Mouse (Mus musculus) midbrain, embryonic 11.5 days (tissue): ENCODE measurements around the gene Ppia. TPM values are rescaled to one million over a fixed set of nuclear protein-coding genes. Genes with fewer than 3 reads are reported as not detected.

ENCODE experiments used
- ATAC-seq: fragments of 200-750 bp; cut with Nextera tagmentation; 2 replicates; pipeline ENCODE4 v1.8.0; 2017; ENCODE audit warnings: moderate TSS enrichment, moderate library complexity; ENCODE audit not compliant: low FRiP score
- DNase-seq: peaks from one replicate; pipeline ENCODE4 v3.0.0; 2015; ENCODE audit warnings: low spot score; ENCODE audit errors: missing footprints
- H3K27ac ChIP-seq: fragments of 300-500 bp; sonication (generic); 2 replicates; pipeline ENCODE4 v1.5.1; 2014; ENCODE audit warnings: low read depth, low read length
- H3K27me3 ChIP-seq: fragments of 300-500 bp; sonication (generic); 2 replicates; pipeline ENCODE4 v1.6.1; 2014; ENCODE audit warnings: mild to moderate bottlenecking, low read length, moderate library complexity, mixed read lengths; ENCODE audit not compliant: control insufficient read depth, insufficient read depth
- H3K36me3 ChIP-seq: fragments of 300-500 bp; sonication (generic); 2 replicates; pipeline ENCODE4 v1.6.1; 2014; ENCODE audit warnings: mild to moderate bottlenecking, low read length, moderate library complexity, mixed read lengths; ENCODE audit not compliant: control insufficient read depth, insufficient read depth
- H3K4me1 ChIP-seq: fragments of 300-500 bp; sonication (generic); 2 replicates; pipeline ENCODE4 v1.6.1; 2014; ENCODE audit warnings: low read length; ENCODE audit not compliant: control insufficient read depth, insufficient read depth
- H3K4me2 ChIP-seq: fragments of 300-500 bp; sonication (generic); 2 replicates; pipeline ENCODE4 v1.6.1; 2014; ENCODE audit warnings: mild to moderate bottlenecking, moderate library complexity
- H3K4me3 ChIP-seq: fragments of 300-500 bp; sonication (generic); 2 replicates; pipeline ENCODE4 v1.5.1; 2014; ENCODE audit warnings: low read depth, low read length
- H3K9ac ChIP-seq: fragments of 300-500 bp; sonication (generic); 2 replicates; pipeline ENCODE4 v1.6.1; 2014; ENCODE audit warnings: low read length
- H3K9me3 ChIP-seq: fragments of 300-500 bp; sonication (generic); 2 replicates; pipeline ENCODE4 v1.6.1; 2016; ENCODE audit warnings: low read length; ENCODE audit not compliant: control insufficient read depth
- WGBS: fragments of 180-500 bp; shearing (Covaris S2); extraction: QIAGEN DNeasy Blood & Tissue Kit; methylation state at CpG from one replicate; pipeline ENCODE4 v1.1.7; 2014; 5-methylcytosine and 5-hydroxymethylcytosine counted together
- polyA plus RNA-seq: library from polyadenylated mRNA; unstranded; fragments of >200 nt; fragmentation: Nextera tagmentation; extraction: Ambion mirVana; gene quantifications from 2 replicates; pipeline ENCODE4 v1.2.1, GENCODE M21; 2014

The Ppia gene
- polyA plus RNA-seq, 1 experiment from 2014 or later: 5,428 TPM

GRCm38 (mm10) chr11:6398141-6398540, 17.1 kb upstream of the Ppia start:
- H3K9ac ChIP-seq: no peak overlapping the region
- H3K9me3 ChIP-seq: no peaks in the 10 kb centered on the region
- H3K4me3 ChIP-seq: no peak overlapping the region
- H3K27me3 ChIP-seq: no peaks in the 10 kb centered on the region
- 94% methylated on average over 10 of the region's 10 CpGs for WGBS
- DNase-seq: peak; percentile 8
- H3K27ac ChIP-seq: no peak overlapping the region
- no peaks in the 10 kb centered on the region for H3K4me1 ChIP-seq
- ATAC-seq: no peak
- H3K36me3 ChIP-seq: peaks cover 44% of the 10 kb centered on the region
- no peak overlapping the region for H3K4me2 ChIP-seq

- Histone ChIP-seq H3K9me3 (no peaks in the 10 kb centered on the region), H3K4me3 (no peak overlapping the region), H3K4me1 (no peaks in the 10 kb centered on the region), H3K27me3 (no peaks in the 10 kb centered on the region), H3K36me3 (peaks cover 55% of the 10 kb centered on the region), H3K27ac (no peak overlapping the region), H3K9ac (no peak overlapping the region), H3K4me2 (no peak overlapping the region)
- DNase-seq (peak; percentile 89), ATAC-seq (peak; percentile 35)
- 90% methylated on average over 19 of the region's 19 CpGs for WGBS
Observed at GRCm38 (mm10) chr11:6402515-6403510, 12.4 kb upstream of the Ppia start.

- Histone ChIP-seq H3K4me3 (no peak overlapping the region), H3K4me1 (no peaks in the 10 kb centered on the region), H3K4me2 (no peak overlapping the region), H3K36me3 (peaks cover 49% of the 10 kb centered on the region), H3K9me3 (no peaks in the 10 kb centered on the region), H3K27me3 (no peaks in the 10 kb centered on the region), H3K27ac (no peak overlapping the region), H3K9ac (no peak overlapping the region)
- DNase-seq (peak; percentile 77), ATAC-seq (no peak)
- 96% methylated on average over 5 of the region's 5 CpGs for WGBS
Observed at GRCm38 (mm10) chr11:6403830-6404405, 11.3 kb upstream of the Ppia start.

DNA sequence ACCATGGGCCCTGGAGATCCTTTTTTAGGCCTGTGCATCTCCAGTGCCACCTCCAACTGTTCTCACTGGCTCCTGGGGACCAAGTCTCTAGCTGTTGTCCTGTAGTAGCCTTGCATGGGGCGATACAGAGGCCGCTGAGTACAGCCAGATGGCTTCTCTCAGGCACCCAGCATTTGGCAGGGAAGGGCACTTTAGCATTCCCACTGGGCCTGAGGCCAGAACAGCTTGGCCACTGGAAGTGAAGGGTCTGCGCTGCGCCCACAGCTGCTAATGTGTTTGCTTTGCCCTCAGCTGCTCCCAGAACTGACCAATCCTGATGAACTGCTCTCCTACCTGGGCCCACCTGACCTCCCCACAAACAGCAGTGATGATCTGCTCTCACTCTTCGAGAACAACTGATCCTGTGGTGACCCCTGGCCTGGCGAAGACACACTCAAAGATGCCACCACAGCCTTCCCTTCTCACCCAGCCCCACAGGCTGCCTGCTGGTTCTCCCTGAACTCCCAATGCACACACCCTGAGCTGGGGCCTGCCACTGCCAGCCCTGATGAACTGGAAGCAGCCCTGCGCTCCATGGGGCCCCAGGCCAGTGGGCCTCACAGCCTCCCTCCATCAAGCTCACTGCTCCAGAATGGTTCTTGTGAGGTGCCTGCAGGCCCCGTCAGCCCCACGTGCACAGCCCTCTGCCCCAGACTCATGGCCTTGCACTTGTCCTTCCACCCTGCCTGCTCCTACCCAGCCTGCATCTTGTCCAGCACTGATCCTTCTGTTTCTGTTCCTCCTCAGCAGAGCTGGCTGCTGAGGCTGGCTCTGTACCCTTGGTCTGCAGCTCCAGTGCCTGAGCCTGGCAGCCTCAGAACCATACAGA, 10.3 kb upstream of the Ppia start:
- ATAC-seq: no peak
- no peaks in the 10 kb centered on the region for H3K27me3 ChIP-seq
- no peak overlapping the region for H3K9ac ChIP-seq
- H3K36me3 ChIP-seq: peaks cover 41% of the 10 kb centered on the region
- H3K4me1 ChIP-seq: no peaks in the 10 kb centered on the region
- H3K4me2 ChIP-seq: no peak overlapping the region
- WGBS: 89% methylated on average over 9 of the region's 9 CpGs
- H3K4me3 ChIP-seq: no peak overlapping the region
- H3K27ac ChIP-seq: no peak overlapping the region
- peak; percentile 60 for DNase-seq
- H3K9me3 ChIP-seq: no peaks in the 10 kb centered on the region

GRCm38 (mm10) chr11:6405591-6406081, 9.6 kb upstream of the Ppia start:
- 90% methylated on average over 4 of the region's 4 CpGs for WGBS
- Histone ChIP-seq H3K4me2 (no peak overlapping the region), H3K36me3 (peaks cover 36% of the 10 kb centered on the region), H3K4me1 (no peaks in the 10 kb centered on the region), H3K9me3 (no peaks in the 10 kb centered on the region), H3K27ac (no peak overlapping the region; the same call in 1 of the 2 replicates), H3K9ac (no peak overlapping the region), H3K27me3 (no peaks in the 10 kb centered on the region), H3K4me3 (no peak overlapping the region)
- peak; percentile 47 for DNase-seq
- no peak for ATAC-seq

DNA sequence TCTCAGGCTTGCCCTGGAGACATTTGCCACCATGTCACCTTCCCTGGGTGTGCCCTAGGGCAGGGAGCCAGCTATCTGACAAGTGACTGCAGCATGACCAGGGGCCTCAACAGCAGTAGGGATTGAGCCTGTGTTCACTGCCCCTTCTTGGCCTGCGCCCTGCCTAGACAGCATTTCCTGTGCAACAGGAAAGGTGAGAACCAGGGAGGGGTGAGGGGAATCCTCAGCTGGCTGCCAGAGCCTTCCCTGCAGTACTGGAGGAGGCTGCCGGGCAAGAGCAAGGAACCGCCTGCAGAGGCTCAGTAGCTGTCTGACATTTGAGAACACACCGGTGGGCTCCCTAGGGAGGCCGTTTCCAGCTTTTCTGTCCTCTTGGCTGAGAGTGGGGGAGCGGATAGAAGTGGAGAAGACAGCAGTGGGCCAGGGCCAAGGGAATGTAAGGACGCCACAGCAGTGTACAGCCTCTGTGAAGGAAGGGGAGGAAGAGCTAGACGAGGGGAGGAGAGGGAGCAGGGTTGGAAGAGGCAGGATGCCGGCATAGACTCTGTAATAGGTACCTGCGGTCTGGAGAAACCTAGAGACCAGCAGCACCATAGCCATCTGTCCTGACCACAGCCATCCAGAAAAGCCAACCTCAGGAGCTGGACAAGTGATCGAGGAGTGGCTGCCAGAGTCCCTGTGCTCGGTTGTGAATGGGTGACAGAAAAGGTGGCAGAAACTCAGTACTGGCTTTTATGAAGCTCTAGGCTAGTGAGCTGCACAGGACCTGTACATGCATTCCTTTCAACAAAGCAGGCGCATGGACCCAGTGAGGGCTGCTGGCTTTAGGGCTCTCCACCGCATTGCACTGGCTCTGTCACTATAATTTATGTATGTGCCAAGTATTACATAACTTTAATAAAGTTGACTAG, 8.7 kb upstream of the Ppia start:
- no peak overlapping the region for H3K4me2 ChIP-seq
- WGBS: 50% methylated on average over 14 of the region's 14 CpGs
- no peaks in the 10 kb centered on the region for H3K27me3 ChIP-seq
- H3K9ac ChIP-seq: no peak overlapping the region
- peaks cover 32% of the 10 kb centered on the region for H3K36me3 ChIP-seq
- ATAC-seq: peak; percentile 36; the same call in 1 of the 2 replicates
- H3K4me3 ChIP-seq: no peak overlapping the region
- DNase-seq: peak; percentile 82
- H3K4me1 ChIP-seq: no peaks in the 10 kb centered on the region
- peak overlapping the region; percentile 3; the same call in 1 of the 2 replicates for H3K27ac ChIP-seq
- no peaks in the 10 kb centered on the region for H3K9me3 ChIP-seq

GRCm38 (mm10) chr11:6407162-6407621, 8.1 kb upstream of the Ppia start:
- Histone ChIP-seq H3K27ac (no peak overlapping the region), H3K4me3 (no peak overlapping the region), H3K9me3 (no peaks in the 10 kb centered on the region), H3K36me3 (peaks cover 32% of the 10 kb centered on the region), H3K27me3 (no peaks in the 10 kb centered on the region), H3K9ac (no peak overlapping the region), H3K4me2 (no peak overlapping the region), H3K4me1 (no peaks in the 10 kb centered on the region)
- peak; percentile 72 for DNase-seq
- ATAC-seq: no peak
- WGBS: 83% methylated on average over 3 of the region's 3 CpGs
